Mouse (Mus musculus): ENCODE data around the gene Ralgps1.
A peak's percentile ranks its signal among the peaks of the same experiment; 100 is the strongest.

Ralgps1 gene

GRCm38 (mm10) chr2:33281807-33282206, 89.5 kb downstream of the Ralgps1 start:
- no peak for DNase-seq (ENCODE audit: low spot score in 2 of 2)

- DNase-seq (ENCODE audit: low spot score in 2 of 2) = no peak
Measured at GRCm38 (mm10) chr2:33280525-33280924, 90.8 kb downstream of the Ralgps1 start.

DNA sequence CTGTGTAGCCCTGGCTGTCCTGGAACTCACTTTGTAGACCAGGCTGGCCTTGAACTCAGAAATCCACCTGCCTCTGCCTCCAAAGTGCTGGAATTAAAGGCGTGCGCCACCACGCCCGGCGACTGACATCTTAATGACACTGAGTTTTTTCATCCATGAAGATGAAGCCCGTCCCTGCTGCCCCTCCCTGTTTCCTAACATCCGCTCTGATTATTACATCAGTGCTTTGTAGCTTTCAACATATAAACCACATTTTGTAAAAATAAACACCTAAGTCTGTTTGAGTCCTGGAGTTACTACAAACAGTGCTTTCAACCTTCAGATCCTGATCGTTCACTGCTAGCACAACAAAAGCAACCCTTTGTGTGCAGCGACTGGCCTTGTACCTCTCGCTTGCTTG, 91.5 kb downstream of the Ralgps1 start:
- no peak for DNase-seq (ENCODE audit: low spot score in 2 of 2)

- DNase-seq (ENCODE audit: low spot score in 2 of 2) = no peak
Measured at GRCm38 (mm10) chr2:33274719-33275490, 96.4 kb downstream of the Ralgps1 start.

- no peak for DNase-seq (ENCODE audit: low spot score in 2 of 2)
Measured at GRCm38 (mm10) chr2:33272665-33273439, 98.4 kb downstream of the Ralgps1 start.

- no peak for DNase-seq (ENCODE audit: low spot score in 2 of 2)
Measured at GRCm38 (mm10) chr2:33271511-33271910, 99.8 kb downstream of the Ralgps1 start.

GRCm38 (mm10) chr2:33270569-33270968, 100.7 kb downstream of the Ralgps1 start:
- no peak for DNase-seq (ENCODE audit: low spot score in 2 of 2)

- DNase-seq (ENCODE audit: low spot score in 2 of 2) = no peak
Measured at GRCm38 (mm10) chr2:33269132-33269493, 102.2 kb downstream of the Ralgps1 start.

DNA sequence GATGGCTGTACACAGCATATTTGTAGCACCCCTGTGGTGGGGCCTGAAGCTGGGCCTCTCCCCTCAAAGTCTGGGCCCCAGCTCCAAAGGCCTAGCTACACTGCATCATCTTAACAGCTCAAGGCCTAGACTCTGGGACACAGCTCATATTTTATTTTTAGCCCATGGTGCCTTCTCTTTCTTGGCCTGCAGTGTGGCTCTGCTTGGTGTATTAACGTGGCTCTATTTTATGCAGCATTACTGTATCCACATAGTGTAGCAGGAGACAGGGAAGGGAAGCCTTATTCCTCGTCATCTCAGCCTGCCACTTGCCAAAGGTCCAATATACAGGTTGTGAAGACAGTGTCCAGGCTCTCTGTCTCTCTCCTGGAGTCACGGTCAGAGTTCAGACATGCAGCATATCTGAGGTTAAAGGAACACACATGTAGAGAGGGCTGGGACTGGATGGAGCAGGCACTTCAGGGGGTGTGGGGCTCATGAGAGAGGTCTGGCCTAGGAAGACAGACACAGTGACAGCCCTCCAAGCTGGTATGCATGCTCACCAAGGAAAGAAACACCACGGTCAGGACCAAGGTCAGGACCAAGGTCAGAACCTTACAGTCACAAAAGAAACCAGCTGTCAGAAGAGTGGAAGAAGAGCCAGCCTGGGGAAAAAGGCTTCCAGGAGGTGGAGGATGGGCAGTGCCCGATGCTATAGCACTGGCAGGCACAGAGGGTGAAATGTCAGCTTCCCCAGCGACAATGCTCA, 102.7 kb downstream of the Ralgps1 start:
- no peak for DNase-seq (ENCODE audit: low spot score in 2 of 2)

DNA sequence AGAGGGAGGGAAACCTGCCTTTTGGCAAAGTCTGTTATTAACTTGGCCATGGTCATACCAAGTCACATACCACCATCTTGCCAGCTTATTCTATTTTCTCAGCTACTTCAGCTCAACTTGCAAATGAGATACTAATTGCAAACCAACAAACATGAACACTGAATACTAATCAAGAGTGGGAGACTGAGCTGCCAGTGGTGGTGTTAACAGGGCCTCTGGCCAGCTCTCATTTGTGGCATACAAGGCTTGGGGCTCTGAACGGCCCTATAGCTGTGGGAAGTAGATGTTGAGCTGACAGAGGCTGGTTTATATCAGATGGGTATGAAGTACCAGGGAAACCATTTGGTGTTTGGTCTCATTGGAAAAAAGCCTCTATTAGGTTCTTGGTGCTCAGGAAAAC, 104.2 kb downstream of the Ralgps1 start:
- DNase-seq (ENCODE audit: low spot score in 2 of 2) = no peak

- no peak for DNase-seq (ENCODE audit: low spot score in 2 of 2)
Measured at GRCm38 (mm10) chr2:33265793-33266192, 105.5 kb downstream of the Ralgps1 start.

GRCm38 (mm10) chr2:33261475-33261874, 109.8 kb downstream of the Ralgps1 start:
- DNase-seq (ENCODE audit: low spot score in 2 of 2) = no peak

DNA sequence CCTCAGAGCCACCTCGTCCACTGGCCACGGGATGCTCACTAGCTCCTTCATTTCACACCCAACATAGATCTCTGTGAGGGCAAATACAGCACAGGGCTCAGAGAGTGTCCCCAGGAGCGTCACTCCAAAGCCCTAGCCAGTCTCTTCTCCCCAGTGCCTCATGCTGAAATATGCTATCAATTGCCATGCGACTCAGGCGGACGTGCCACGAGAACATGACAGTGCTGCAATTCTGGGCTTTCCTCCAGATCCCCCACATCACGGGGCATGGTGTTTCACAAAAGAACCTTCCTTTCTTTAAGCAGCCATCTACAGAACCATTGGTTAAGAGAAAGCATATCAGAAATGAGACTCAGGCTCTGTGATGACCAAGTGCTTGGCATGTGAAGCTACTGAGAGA, 110.5 kb downstream of the Ralgps1 start:
- peak; percentile 36 to 45 for DNase-seq (ENCODE audit: low spot score in 2 of 2)

GRCm38 (mm10) chr2:33256769-33257537, 114.3 kb downstream of the Ralgps1 start:
- no peak for DNase-seq (ENCODE audit: low spot score in 2 of 2)

- no peak for DNase-seq (ENCODE audit: low spot score in 2 of 2)
Measured at GRCm38 (mm10) chr2:33254318-33254985, 116.8 kb downstream of the Ralgps1 start.

GRCm38 (mm10) chr2:33253572-33254190, 117.6 kb downstream of the Ralgps1 start:
- no peak for DNase-seq (ENCODE audit: low spot score in 2 of 2)

- DNase-seq (ENCODE audit: low spot score in 2 of 2) = no peak
Measured at GRCm38 (mm10) chr2:33252751-33253150, 118.5 kb downstream of the Ralgps1 start.

DNA sequence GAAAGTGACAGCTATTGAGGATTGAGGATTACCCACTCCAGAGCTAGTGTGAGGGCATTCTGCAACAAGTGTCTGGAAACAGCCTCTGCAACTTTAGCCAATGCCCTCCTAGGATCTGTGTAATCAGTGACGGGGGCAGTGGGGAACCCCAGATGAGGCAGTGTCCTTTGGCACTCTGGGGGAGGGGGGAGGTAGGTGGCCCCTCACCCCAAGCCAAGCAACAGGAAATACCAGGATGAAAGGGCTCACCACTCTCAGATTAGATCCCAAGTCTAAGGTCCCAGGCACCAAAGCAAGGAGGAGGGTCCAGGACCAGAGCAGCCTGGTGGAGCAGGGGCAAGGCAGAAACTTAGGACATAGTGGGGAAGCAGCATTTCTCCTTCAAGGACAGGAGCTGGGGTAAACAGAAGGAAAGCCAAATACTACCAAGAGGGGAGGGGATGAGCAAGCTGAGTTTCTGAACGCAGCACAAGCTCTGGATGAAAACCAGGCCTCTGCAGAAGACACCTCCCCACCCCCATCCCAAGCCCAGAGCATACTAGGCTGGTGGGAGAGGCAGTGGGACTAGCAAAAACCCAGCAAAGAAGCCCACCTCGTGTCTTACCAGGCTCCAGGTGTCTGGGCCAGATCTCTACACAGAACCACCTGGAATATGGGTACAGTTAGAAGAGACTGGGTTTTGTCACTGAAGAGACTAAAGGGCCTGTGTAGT, 121.2 kb downstream of the Ralgps1 start:
- no peak for DNase-seq (ENCODE audit: low spot score in 2 of 2)

DNA sequence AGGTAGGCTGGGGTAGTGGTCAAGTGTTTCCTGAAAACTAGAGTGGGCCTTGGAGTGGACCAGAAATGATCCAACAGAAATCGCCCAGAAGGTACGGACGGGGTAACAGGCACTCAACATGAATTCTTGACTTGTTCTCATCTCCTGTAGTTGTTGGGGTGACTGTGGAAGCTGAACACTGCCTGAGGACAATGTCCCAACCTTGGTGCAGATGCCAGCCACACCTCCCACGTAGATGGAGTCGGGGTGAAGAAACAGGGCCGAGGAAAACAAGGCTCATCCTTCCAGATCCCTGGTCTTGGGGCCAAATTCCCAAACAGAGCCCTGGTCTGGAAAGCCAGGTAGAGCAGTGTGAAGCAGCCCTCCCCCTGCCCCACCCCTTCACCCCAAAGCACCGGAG, 122.7 kb downstream of the Ralgps1 start:
- no peak for DNase-seq (ENCODE audit: low spot score in 2 of 2)

GRCm38 (mm10) chr2:33246841-33247240, 124.4 kb downstream of the Ralgps1 start:
- no peak for DNase-seq (ENCODE audit: low spot score in 2 of 2)

Data from frontal cortex, postnatal 14 days (tissue).